Mouse (Mus musculus) bone marrow macrophage, adult 2 months (primary cell): ENCODE measurements around the gene Cox4i1. TPM values are rescaled to one million over a fixed set of nuclear protein-coding genes. Genes with fewer than 3 reads are reported as not detected.

ENCODE experiments used
- H3K27ac ChIP-seq: 2 replicates; pipeline ENCODE4 v1.5.1; 2012; ENCODE audit warnings: low read depth, low read length; ENCODE audit not compliant: insufficient read depth
- H3K4me1 ChIP-seq: 2 replicates; pipeline ENCODE4 v1.6.1; 2012; ENCODE audit warnings: low read length; ENCODE audit not compliant: control insufficient read depth, insufficient read depth
- H3K4me3 ChIP-seq: 2 replicates; pipeline ENCODE4 v1.5.1; 2012; ENCODE audit warnings: mild to moderate bottlenecking, low read length, moderate library complexity; ENCODE audit not compliant: insufficient read depth
- CTCF ChIP-seq: IDR thresholded peaks from 2 replicates; pipeline ENCODE4 v1.5.1; 2012; ENCODE audit warnings: low read depth, mild to moderate bottlenecking, low read length, moderate library complexity
- POLR2A ChIP-seq: IDR thresholded peaks from 2 replicates; pipeline ENCODE4 v1.6.1; 2012; ENCODE audit warnings: mild to moderate bottlenecking, low read depth, low read length, borderline replicate concordance
- polyA plus RNA-seq: library from polyadenylated mRNA; stranded (reverse); fragments of >200 nt; gene quantifications from 2 replicates; pipeline ENCODE4 v1.2.4, GENCODE M21; 2012; ENCODE audit not compliant: missing spikeins, insufficient read depth, insufficient read length

Cox4i1 gene
- polyA plus RNA-seq, 1 experiment = 607 TPM

- Histone ChIP-seq H3K27ac (no peak overlapping the region), H3K4me1 (peaks cover 3% of the 10 kb centered on the region; the same call in 1 of the 2 replicates), H3K4me3 (no peak overlapping the region)
- no peak for TF ChIP-seq POLR2A
- TF ChIP-seq CTCF = no peak
Measured at GRCm38 (mm10) chr8:120631441-120632375, 36.3 kb upstream of the Cox4i1 start.

- TF ChIP-seq POLR2A (no peak), CTCF (no peak)
- no peak overlapping the region for H3K27ac ChIP-seq
- peaks cover 3% of the 10 kb centered on the region; the same call in 1 of the 2 replicates for H3K4me1 ChIP-seq
- H3K4me3 ChIP-seq = peak overlapping the region; percentile 79; the same call in 1 of the 2 replicates
Measured at GRCm38 (mm10) chr8:120632969-120633664, 34.9 kb upstream of the Cox4i1 start.

- H3K4me1 ChIP-seq = peaks cover 3% of the 10 kb centered on the region; the same call in 1 of the 2 replicates
- H3K4me3 ChIP-seq = peak overlapping the region; percentile 79
- H3K27ac ChIP-seq = no peak overlapping the region
- TF ChIP-seq POLR2A (no peak), CTCF (no peak)
Measured at GRCm38 (mm10) chr8:120633665-120634271, 34.3 kb upstream of the Cox4i1 start.

- Histone ChIP-seq H3K4me1 (peaks cover 3% of the 10 kb centered on the region; the same call in 1 of the 2 replicates), H3K4me3 (peak overlapping the region; percentile 79), H3K27ac (no peak overlapping the region)
- no peak for TF ChIP-seq CTCF
Measured at GRCm38 (mm10) chr8:120634329-120634839, 33.6 kb upstream of the Cox4i1 start.

GRCm38 (mm10) chr8:120641245-120641644, 26.8 kb upstream of the Cox4i1 start:
- TF ChIP-seq CTCF (no peak), POLR2A (no peak)
- no peak overlapping the region for H3K4me3 ChIP-seq
- H3K27ac ChIP-seq = no peak overlapping the region
- H3K4me1 ChIP-seq = no peaks in the 10 kb centered on the region

GRCm38 (mm10) chr8:120642031-120642662, 25.9 kb upstream of the Cox4i1 start:
- no peaks in the 10 kb centered on the region for H3K4me1 ChIP-seq
- no peak overlapping the region for H3K27ac ChIP-seq
- TF ChIP-seq CTCF (no peak), POLR2A (no peak)
- no peak overlapping the region for H3K4me3 ChIP-seq

GRCm38 (mm10) chr8:120644663-120645062, 23.4 kb upstream of the Cox4i1 start:
- H3K27ac ChIP-seq = no peak overlapping the region
- TF ChIP-seq POLR2A = no peak
- no peak for TF ChIP-seq CTCF
- no peak overlapping the region for H3K4me3 ChIP-seq
- H3K4me1 ChIP-seq = no peaks in the 10 kb centered on the region

- Histone ChIP-seq H3K4me3 (no peak within 1 kb of the TSS), H3K4me1 (no peaks in the 10 kb centered on the region), H3K27ac (no peak within 1 kb of the TSS)
- no peak for TF ChIP-seq CTCF
Measured at GRCm38 (mm10) chr8:120647532-120647931, 20.5 kb upstream of the Cox4i1 start, which contains the start of gene 1190005I06Rik. Gene 1190005I06Rik, minus strand, starts transcription at chr8:120647632.
